Mouse (Mus musculus): ENCODE results near the gene Ercc1.

Ercc1 gene

DNA sequence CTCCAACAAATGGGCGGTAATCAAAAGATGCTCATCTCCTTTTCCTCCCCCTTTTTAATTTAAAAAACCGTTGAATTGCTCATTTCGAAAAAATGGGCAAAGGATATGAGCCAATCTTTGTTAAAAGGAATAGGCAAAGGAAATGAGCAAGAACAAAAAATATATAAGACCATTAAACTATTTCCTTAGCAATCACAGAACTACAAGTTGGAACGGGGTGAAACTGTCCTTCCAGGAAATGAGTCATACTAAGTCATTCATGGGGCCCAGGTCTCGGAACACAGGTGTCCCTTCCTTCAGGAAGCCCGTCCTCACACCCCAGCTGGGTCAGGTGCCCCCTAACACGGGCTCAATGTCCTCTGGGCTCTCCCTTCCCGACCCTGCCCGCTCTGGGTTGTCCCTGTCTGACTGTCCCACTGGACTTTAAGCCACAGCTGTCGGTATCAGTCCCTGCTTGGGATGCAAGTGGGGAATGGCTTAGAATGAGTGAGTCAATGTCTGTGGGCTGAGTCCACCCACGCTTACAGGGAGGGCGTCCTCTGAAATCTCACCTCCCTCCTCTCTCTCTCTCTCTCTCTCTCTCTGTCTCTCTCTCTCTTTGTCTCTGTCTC lies at the start of gene Ercc1:
Ercc1 (plus strand) TSS at position 542 of the 611 bp plus-strand sequence.
- no peak for DNase-seq (ENCODE audit: low read depth, low spot score)

DNA sequence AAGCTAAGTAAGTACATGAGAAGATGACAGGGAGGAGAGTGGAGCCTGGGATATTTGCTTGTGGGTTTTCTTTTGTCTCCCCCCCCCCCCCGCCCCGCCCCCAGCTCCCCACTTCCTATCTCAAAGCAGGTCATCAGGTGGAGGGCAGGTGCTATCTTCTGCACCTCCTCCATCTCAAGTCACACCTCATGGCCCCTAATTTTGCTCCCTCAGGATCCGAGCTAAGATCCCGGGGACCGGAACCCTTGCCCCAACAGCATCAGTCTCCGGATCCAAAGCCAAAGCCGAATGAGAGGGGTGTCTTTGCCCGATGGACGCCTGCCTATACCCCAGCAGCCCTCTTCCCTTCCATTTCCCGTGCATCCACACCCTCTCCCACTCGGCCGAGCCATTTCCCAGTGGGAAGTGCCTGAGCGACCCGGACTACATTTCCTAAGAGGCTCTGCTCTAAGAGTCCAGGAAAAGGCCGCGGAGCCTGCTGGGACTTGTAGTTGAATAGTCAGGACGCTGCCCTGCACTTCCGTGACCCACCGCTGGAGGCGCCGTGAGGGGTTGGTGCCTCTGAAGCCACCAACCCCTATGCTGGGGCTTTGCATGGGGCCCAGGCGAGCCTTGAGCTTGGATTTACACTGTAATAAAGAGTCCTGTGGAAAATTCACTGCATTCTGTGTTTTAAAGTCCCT lies 48.9 kb upstream of the Ercc1 start:
- peak; percentile 92 for DNase-seq (ENCODE audit: low read depth, low spot score)

DNA sequence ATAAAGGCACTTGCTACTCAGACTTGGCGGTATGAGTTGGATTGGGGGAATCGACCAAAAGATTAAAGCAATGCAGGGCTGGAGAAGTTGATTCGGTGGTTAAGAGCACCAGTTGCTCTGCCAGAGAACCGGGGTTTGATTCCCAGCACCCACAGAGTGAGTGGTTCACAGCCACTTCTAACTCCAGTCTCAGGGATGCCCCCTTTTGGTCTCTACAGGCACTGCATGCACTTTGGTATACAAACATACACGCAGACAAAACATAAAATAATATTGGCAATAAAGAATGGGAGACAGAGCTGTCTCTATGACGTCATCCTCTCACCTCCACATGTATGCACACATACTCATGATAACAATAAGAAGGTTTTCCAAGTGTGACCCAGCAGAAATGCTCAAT lies 47.5 kb upstream of the Ercc1 start:
- no peak for DNase-seq (ENCODE audit: low read depth, low spot score)

DNA sequence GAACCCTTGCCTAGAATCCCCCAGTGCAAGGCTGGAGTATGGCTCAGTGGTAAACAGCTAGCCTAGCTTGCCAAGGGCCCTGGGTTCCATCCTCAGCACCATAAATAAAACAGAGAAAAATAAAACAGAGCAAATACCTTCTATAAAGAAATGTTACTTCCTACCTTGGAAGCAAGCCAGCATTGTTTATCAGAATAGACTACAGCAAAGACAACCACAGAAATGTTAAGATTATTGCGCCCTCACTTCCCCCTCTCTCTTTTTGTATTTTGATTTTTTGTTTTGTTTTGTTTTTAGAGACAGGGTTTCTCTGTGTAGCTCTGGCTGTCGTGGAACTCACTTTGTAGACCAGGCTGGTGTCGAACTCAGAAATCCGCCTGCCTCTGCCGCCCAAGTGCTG lies 46.8 kb upstream of the Ercc1 start:
- DNase-seq (ENCODE audit: low read depth, low spot score), result no peak

DNA sequence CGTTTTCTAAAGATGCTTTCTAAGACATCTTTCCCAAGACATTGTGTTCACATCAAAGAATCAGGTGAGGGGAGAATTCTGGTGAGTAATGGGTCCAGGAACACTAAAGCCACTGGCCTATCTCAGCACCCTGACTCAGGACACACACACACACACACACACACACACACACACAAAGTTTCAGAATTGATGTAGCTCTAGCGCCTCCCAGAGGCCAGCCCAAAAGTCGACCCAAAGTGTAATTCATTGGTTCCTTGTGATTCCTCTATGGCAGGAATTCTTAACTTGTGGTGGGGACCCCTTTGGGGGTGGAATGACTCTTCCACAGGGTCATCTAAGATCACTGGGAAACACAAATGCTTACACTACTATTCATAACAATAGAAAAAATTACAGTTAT lies 45.4 kb upstream of the Ercc1 start:
- no peak for DNase-seq (ENCODE audit: low read depth, low spot score)

DNA sequence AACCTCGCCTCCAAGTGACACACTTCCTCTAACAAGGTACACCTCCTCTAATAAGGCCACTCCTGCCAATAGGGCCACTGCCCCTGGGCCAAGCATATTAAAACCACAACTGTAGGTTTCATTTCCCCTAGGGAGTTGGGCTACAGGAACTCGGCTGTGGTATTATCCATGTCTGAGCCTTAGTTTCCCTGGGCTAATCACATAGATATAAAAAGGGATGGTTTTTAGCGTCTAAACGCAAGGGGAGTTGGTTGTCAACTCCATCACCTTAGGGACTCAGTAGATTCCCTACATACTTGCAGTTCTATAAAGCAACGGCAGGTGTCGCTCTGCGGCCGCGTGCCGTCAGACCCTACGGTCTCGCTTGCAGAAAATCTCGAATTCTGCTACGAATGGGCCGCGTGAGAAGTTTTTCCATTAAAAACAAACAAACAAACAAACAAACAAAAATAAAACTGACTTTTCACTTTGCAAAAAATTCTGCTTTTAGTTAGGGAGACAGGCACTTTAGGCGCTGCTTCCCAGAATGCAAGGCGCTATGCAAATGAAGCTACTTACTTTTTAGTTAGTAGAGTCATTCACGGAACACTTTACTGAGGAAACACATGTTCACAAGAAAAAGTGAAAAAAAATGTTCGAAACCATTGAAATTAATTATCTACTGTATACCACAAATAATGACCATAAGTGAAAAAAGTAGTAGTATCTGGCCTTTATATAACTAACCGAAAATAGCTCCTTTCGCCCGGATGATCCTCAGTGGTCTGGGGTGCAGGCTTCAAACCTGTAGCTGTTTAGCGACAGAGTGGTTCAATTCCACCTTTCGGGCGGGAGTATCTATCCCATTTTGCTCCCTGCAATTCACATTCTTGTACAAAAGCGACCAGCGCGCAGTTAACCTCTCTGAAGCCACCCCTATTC lies 43.8 kb upstream of the Ercc1 start:
- DNase-seq (ENCODE audit: low read depth, low spot score), result peak; percentile 79

DNA sequence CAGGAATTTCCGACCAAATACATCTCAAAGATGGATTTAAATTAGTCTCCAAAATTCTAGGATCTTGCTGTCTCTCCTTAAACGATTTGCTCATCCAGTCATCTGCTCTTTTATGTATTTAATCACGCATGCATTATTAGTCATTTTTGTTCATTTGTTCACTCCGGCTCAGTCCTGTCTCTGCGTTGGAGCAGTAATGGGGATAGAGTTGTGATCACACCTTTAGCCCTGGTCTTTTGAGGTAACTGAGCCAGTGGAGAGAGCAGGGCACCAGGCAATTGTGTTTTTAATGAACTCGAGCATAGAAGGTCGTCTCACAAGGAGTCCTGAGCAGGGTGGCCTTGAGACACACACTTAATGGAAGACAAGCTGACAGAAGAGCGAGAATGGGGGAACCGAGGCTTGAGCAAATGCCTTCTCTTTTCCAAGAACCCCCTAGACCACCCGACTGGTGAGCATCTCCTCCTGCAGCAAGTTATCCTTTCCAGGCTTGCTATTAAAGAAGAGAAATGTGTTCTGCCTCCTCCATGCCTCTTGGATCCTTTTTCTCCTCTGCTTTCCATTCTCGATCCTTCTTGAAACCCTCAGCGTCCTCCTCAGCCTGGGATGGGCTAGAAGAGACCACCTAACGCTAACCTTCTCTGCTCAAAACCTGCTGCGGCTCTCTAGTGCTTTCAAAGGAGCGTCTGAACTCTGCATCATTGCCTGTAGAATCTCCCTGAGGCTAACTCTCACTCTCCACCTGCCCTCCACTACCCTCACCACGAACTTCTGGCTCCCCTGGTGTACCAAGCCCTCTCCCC lies 42.9 kb upstream of the Ercc1 start:
- no peak for DNase-seq (ENCODE audit: low read depth, low spot score)

DNA sequence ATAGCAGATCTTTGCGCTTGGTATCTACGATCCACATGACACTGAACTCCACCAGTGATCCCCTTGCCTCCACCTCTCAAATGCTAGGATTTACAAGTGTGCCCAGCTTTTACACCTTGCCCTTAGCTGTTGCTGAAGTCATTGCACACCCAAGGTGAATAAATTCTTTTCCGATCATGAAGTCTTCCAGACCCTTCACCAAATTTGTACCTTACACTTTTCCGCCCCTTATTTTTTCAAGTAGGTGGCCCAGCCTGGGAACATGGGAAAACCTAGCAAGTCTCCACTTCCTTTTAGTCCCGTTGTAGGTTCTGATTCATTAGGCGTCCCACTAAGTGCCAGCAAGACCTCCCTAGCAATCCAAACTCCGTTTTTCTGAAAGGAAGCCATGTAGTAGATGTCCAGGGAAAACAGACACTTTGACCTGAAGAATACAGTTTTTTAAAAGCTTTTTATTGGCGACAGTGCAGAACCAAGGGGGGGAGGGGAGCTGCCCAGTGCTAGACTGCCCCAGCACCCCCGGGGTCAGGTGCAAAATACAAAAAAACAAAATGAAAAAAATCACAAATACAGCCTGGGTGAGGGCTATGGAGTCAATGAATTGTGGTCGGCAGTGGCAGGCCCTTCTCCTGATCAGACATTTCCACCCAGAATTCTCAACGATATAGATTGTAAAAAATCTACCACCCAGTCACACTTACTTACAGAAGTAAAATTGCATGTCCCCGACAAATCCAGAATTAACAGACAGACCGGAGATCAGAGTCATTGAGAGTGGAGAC lies 42.1 kb upstream of the Ercc1 start:
- no peak for DNase-seq (ENCODE audit: low read depth, low spot score)

DNA sequence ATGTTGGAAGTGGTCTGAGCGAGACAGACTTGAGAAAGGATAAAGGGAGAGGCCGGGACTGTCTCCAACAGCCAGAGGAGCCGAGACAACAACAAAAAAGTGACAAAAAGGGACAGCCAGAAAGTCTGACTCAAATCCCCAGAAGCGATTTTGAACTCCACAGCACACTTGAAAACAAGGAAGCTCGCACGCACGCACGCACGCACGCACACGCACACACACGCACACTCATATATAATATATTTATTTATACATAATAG lies 41.6 kb upstream of the Ercc1 start:
- no peak for DNase-seq (ENCODE audit: low read depth, low spot score)

DNA sequence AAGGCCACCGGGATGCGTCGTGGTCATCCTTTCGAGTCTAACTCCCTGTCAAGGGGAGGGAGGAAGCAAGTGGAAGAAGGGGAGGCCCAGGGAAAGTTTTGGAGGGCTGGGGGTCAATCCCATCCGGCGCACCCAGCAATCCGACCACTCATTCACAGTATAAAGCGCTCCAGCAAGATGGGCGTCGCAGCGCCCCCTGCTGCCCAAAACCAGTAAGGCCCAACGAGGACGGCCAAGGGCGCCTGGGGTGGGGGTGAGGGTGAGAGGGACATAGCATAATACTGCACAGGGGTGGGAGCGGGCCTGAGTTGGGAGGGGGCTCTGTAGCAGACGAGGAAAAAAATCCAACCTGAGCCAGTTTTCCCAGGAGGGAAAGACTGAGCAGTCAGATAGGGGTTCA lies 40.8 kb upstream of the Ercc1 start:
- DNase-seq (ENCODE audit: low read depth, low spot score), result peak; percentile 71

DNA sequence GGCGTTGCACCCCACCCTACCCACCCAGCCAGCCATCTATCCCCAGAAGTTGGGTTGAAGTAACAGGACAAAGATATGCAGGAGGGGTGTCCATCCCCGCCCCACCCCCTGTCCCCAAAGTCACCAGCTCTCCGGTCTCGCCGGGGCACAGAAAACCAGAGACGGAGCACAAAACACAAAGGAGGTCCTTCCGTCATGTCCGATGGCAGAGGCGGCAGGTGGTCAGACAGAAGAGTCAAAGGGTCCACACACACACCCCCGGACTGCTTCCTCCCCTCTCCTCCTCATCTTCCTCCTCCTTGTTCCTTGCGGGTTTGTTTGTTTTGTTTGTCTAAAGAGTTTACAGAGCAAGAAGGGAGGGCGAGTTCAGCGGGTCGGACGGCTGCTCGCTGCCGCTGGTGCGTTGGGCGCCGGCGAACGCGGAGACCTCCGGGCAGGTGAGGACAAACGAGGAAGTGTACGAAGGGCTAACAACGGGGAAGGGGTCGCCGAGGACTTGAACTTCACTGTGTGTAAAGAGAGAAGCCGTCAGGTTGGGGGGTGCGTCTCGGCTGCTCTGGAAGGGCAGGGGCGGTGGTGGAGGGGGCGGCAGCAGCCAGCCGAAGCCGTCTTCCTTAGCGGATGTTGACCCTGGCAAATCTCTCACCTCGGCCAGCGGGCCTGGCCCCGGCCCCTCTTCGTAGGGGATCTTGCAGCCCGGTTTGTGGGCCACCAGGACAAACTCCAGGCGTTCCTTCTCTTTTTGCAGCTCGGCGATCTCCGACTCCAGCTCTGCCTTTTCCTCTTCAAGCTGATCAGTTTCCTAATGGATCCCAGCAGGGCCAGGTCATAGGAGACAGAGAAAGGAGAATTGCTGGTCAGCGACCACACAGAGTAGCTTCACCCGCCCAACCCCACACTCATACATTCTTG lies 39.8 kb upstream of the Ercc1 start:
- DNase-seq (ENCODE audit: low read depth, low spot score), result no peak

DNA sequence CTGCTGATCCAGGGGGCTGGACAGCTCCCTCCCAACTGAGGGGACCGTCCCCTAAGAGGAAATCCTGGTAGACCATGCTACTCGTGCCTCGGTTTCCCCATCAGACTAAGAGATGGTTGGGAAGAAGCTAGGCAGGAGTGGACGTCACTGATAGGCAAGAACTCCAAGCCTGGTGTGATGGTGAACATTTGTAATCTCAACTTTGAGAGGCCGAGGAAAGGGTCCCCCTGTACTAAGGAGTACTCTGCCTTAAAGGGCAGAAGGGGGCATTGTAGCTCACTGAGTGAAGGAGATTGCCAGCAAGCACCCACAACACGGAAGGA lies 39.2 kb upstream of the Ercc1 start:
- DNase-seq (ENCODE audit: low read depth, low spot score), result no peak

DNA sequence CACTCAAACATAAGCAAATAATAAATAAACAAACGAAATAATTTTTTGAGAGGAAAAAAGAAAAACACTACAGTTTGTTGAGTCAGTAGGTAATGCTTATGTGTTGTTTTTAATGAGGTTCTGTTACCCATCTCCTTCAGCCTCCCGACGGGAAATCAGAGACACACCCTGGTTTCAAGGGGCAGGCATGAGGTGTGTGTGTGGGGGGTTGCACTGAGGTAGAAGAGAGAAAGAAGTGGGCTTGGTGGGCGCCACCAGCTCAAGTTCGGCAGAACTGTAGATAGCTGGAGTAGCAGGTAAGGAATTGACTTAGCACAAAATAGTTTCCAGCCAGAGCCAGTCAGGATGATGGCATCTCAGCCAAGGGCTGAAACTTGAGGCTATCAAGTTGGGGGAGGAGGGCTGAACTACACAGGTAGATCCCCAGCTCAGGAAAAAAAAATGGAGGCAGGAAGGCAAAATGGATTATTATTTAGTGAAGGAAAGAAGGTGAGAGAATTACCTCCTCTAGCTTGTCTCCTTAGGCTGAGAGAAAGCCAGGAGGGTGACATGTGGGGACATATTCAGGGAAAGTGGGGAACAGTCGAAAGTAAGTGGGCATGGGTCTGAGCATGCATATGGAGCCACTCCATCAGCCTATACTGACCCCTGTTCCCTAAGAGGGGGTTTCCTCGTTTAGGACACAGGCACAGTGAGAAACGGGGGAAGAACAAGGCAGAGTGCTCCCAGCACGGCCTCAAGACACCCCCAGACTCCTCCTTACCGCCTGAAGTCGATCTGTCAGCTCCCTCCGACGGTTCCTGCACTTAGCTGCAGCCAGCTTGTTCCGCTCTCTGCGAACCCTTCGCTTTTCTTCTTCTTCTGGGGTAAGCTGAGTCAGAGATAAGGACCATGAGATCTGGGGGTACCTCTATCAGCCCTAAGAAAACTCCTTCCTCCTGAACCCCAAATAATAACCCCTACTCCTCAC lies 38.5 kb upstream of the Ercc1 start:
- DNase-seq (ENCODE audit: low read depth, low spot score), result no peak

DNA sequence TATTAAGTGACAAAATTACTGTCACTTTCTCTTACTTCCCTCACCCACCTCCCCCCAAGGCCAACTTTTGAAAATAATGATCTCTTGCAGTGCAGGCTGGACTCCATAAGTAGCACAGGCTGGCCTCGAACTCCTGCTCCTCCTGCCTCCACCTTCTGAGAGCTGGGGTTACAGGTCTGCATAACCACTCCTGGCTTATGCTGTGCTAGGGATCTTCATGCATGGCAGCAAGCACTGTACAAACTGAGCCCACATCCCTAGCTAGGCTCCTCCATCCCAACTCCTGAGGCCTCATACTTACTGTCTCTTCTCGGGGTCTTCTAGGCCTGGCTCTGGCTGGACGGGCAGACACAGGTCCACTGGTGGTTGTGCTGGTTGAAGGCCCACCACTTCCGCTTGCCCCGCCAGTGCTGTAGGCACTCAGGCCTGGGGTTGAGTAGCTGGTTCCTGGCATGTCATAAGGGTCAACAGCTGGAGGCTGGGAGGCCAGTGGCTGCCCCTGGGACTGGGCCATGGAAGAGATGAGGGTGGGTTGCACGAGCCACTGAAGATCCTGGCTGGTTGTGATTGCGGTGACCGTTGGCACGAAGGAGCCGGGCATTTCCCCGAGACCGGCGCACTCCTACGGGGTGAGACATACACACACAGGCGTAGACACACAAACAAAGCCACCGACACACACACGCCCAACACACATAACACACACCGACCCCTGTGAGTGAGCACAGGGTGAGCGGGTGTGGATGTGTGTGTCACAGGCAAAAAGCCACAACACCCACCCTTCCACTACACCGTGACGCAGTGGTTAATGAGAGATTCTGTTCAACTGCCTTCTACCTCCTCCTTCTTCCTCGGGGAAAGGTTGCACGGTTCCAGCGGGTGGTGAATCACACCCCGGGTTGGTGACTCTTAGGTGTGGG lies 37.5 kb upstream of the Ercc1 start:
- DNase-seq (ENCODE audit: low read depth, low spot score), result no peak

DNA sequence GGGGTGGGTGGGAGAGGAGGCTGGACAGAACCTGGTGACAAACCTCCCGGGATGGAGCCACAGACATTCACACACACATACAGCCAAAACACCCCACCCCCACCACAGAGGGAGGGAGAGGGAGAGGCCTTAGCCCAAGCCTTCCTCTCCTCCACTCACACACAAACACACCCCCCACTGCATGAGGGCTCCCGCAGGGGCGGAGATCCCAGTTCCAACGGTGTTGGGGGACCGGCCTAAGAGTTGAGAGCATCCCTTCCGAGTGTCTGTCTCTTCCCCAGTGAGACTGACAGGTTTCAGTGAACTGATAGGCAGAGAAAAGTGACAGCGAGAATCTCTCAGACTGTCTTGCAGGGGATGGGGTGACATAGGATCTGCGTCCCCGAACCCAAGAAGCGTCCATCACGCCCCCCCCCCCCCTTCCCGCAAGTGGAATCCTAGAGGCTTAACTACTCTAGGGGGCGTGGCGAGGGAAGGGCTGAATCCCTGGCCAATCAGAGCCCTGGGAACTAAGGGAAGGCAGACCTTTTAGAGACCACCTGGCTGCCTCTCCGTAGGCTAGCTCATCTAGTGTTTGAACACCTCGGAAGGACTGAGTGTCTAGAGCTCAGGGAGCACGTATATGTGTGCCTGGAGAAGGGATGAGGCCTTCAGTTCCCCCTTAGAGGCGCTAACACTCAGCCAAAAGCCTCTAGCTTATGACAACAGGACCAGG lies 36.7 kb upstream of the Ercc1 start:
- DNase-seq (ENCODE audit: low read depth, low spot score), result peak; percentile 73

DNA sequence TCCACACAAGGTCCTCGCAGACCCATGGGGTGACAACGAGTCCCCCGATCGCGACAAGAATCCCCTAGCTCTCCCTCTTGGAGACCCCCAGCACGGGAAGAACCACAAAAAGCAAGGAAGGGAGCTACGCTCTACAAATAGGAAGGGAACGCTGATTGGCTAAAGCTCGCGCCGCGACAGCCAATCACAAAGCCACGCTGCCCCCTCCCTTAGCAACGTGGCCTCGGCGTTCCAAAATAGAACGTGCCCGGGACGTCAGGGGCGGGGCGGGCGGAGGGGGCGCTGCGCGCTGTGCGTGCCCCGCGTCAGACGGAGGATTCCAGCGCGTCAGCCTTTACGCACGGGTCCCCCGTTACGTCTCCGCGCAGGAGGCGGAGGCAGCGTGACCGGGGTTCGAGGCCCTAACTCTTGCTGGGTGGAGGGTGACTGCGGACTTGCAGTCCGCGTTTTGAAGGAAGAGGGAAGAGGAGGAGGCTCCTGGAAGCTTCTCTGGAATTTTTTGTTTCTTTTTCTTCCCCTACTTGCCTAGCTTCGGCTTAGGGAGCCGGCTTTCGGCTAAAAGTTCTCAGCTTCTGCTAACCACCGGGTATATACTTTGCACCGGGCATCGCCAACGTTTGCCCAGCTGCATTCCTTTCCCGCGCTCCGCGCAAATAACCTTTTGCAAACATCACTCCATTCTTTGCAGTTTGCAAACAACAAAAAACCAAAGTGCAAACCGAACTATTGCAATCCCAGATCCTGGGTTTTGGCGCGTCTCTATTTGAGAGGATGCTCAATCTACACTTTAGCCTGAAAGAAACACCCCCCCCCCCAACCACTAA lies 35.9 kb upstream of the Ercc1 start:
- DNase-seq (ENCODE audit: low read depth, low spot score), result peak; percentile 89
